Mouse (Mus musculus) c-Kit-positive CD71-negative TER-119-negative erythroid progenitor cells, embryonic 14.5 days (primary cell): ENCODE data around the gene Cd82.

Experiments
- DNase-seq: peaks from one replicate; pipeline ENCODE4 v3.0.0-alpha.2; 2013; ENCODE audit warnings: low read depth

Cd82 gene

GRCm38 (mm10) chr2:93414163-93414562, 48.8 kb downstream of the Cd82 start:
- DNase-seq: no peak

DNA sequence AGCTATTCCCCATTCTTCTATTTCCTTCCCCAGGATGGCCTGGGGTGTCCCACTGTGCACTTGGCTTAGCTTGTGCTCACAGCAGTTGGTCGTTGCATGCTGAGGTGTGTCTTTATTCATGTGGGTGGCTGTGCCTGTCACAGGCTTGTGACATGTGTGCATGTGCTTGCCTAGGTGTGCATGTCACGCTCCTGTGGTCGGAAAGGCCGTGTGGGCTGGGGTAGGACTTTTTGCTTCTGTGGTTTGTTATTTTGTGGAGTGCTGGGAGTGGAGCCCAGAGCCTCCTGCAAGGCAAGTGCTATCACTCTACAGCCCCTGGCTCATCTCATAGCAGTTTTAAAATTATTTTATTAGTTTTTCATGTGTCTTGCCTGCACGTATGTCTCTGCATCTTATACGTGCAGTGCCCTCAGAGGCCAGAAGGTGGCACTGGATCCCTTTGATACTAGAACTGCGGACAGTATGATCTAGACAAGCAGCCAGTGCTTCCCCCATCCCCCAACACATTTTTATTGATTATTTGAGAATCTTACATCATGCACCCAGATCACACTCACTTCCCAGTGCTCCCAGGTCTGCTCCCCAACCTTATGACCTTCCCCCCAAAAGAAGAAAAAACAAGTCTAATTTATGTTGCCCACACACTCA, 49.4 kb downstream of the Cd82 start:
- DNase-seq: peak; percentile 50

GRCm38 (mm10) chr2:93412101-93412500, 50.8 kb downstream of the Cd82 start:
- no peak for DNase-seq

GRCm38 (mm10) chr2:93410899-93411570, 51.9 kb downstream of the Cd82 start:
- DNase-seq: no peak

DNA sequence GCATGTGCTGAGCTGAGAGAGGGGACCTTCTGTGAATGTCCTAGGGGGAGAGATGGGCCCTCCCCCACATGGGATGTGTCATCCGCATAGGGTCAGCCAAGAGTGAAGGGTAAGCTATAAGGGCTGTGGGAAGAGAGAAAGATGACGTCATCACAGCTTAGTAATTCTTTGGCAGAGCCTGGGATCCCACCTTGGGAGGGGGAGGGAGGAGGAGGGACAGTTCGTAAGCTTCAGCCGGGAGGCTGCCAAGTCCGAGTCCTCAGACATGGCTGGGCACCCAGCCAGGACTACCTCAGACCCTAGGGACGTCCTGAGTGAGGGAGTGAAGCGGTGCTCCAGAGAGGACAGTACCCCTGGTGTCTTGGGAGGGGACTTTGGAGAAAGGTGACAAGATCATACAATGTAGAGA, 57.9 kb downstream of the Cd82 start:
- no peak for DNase-seq

DNA sequence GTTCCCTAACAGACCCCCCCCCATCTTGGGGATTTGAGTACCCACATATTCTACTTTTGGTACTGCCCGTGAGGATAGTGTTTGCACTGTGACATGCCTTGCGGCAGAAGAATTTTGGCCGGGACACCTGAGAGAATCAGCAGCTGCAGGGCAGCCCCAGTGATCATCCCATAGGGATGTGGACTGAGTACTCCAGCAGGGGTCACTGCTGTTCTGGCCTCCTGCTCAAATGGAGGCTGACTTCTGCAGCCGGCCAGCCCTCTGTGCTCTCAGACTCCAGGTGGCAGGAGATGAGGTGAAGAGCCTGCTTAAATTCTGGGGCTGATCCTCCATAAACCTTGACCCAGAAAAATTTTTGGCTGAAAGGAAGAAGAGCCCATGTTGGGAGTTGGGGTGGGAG, 58.8 kb downstream of the Cd82 start:
- no peak for DNase-seq

DNA sequence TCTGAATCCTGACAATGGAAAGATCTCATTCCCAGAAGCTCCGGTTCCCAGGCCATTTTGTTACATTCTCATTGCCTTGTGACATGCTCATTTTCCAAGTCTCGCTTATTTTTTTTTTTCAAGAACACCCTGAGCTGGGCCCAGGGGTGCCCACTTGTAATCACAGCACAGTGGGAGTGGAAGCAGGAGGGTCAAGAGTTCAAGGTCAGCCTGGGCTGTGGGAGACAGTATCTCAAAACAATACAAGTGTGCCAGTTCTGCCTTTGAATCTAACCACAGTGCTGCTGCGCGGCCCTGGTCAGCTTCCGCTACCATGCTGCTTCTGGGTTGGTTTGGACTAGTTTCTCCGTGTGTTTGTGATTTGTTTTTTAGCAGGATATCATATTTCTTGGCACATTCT, 59.7 kb downstream of the Cd82 start:
- no peak for DNase-seq

- no peak for DNase-seq
These were observed 71.7 kb downstream of the Cd82 start for GRCm38 (mm10) chr2:93391198-93391597.

- DNase-seq: no peak
These were observed 72.6 kb downstream of the Cd82 start for GRCm38 (mm10) chr2:93390170-93390926.

DNA sequence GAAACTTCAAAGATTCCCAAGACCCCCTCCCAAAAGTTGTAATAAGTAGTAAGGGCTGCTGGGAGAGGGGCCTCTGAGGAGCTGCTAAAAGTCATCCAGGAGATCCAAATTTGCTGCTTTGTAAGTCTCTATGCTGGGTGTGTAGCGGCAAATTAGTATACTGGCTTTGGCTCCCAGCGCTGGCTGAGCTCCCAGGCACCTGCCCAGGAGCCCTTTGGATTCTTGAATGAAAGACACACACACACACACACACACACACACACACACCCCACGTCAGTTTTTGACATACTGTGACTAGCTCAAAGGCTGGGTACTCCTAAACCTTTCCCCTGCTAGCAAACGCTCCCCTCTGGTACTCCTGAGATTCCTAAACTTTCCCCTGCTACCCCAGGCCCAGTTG, 76.0 kb downstream of the Cd82 start:
- no peak for DNase-seq

- no peak for DNase-seq
These were observed 79.1 kb downstream of the Cd82 start for GRCm38 (mm10) chr2:93383831-93384230.

GRCm38 (mm10) chr2:93380680-93381089, 82.3 kb downstream of the Cd82 start:
- no peak for DNase-seq

GRCm38 (mm10) chr2:93377797-93378196, 85.1 kb downstream of the Cd82 start:
- no peak for DNase-seq

GRCm38 (mm10) chr2:93377157-93377556, 85.8 kb downstream of the Cd82 start:
- no peak for DNase-seq

DNA sequence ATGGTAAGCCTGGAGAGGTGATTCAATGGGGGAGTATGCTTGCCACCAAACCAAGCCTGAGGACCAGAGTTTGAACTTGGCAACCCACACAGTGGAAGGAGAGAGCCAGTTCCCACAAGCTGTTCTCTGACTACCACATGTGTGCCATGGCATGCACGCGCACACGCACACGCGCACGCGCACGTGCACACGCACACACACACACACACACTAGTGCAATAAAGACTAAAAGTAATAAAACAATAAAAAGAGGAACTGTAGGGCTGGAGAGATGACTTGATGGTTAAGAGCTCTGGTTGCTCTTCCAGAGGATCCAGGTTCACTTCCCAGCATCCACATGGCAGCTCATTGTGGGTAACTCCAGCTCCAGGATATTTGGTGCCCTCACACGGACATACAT, 90.1 kb downstream of the Cd82 start:
- no peak for DNase-seq

GRCm38 (mm10) chr2:93372097-93372571, 90.8 kb downstream of the Cd82 start:
- DNase-seq: no peak
